Comparison of ENCODE assay signal across 8 mouse cellular contexts in the genomic region with DNA sequence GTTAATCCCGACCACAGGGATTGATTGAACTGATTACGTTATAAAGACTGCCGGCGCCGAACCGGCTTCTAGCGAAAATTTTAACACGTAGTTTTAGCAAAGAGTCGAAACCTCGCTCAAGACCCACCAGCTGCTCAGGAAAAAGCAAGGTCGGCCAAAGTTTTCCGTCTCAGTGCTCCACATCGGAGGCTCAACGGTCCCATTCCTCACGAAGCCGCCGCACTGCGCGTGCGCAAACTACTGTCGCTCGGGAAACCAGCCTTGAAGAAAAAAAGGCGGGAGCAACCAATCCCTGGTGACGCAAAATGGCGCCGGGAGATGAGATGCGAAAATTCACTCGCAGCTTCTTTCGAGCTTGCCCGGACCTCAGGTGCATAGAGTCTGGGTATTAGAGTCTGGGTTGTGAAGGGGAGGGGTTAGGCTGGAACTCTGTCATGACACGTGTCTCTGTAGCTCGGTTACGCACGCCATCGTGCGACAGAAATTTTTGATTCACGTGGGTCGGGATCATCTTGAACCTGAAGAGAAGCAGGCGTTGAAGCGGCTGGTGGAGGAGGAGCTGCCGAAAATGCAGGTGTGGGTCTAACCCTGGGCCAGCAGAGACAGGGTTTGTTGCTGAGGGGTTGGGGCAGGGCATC. TPM values are rescaled to one million over a fixed set of nuclear protein-coding genes. Genes with fewer than 3 reads are reported as not detected.
A peak's percentile ranks its signal among the peaks of the same experiment; 100 is the strongest.
DNase-seq lines count a peak whose midpoint lies in the region; ATAC-seq lines count a peak whose summit lies in the region.

Gene Ino80e, minus strand, starts transcription at position 231 of the 638 bp plus-strand sequence.

- peak; percentile 96 for DNase-seq in R1 (ENCODE audit: low read depth, low spot score)
- DNase-seq in cerebellum, postnatal 25 days = peak; percentile 96 to 97
- peak; percentile 96 for DNase-seq in frontal cortex, postnatal 36 days (ENCODE audit: low spot score in 2 of 2)
- DNase-seq in left cerebral cortex, adult 11 months (ENCODE audit: low spot score) = peak; percentile 87
- DNase-seq in lung, postnatal 4 days = peak; percentile 93 to 94
- peak; percentile 95 for DNase-seq in retina, postnatal 7 days (ENCODE audit: low read depth, low spot score)
- DNase-seq in urinary bladder, adult 2 months (ENCODE audit: low spot score) = peak; percentile 80

- peak within 1 kb of the TSS; percentile 58 for H3K9ac ChIP-seq in hindbrain, embryonic 15.5 days

- H3K36me3 ChIP-seq in hindbrain, embryonic 15.5 days = peaks cover 38% of the 10 kb centered on the region

- peak within 1 kb of the TSS; percentile 86 for H3K4me2 ChIP-seq in hindbrain, embryonic 15.5 days

- under 1% methylated on average over 41 of the region's 41 CpGs for WGBS in hindbrain, embryonic 15.5 days

- H3K4me3 ChIP-seq in hindbrain, embryonic 15.5 days = peak within 1 kb of the TSS; percentile 81

- peak; percentile 74 for ATAC-seq in hindbrain, embryonic 15.5 days (ENCODE audit: low FRiP score, low read depth)

- H3K4me1 ChIP-seq in hindbrain, embryonic 15.5 days (replicated peaks) = peaks cover 30% of the 10 kb centered on the region

- H3K27ac ChIP-seq in hindbrain, embryonic 15.5 days (replicated peaks) = peak within 1 kb of the TSS; percentile 91

- no peaks in the 10 kb centered on the region for H3K9me3 ChIP-seq in hindbrain, embryonic 15.5 days

- H3K27me3 ChIP-seq in hindbrain, embryonic 15.5 days = no peaks in the 10 kb centered on the region

RNA-seq across cellular contexts. Expression of gene Ino80e, which starts in this region (rescaled TPM):
- polyA plus RNA-seq in hindbrain, embryonic 15.5 days (2015; fragmentation: Nextera tagmentation; extraction: Ambion mirVana) = 91.5 and 94.6 TPM in 2 replicates
- polyA plus RNA-seq in urinary bladder, adult 2 months (2012; rRNA removed) = 42.3 and 46.0 TPM in 2 replicates

Comparison
In these comparisons a context has a peak if more than half of its experiments do, and no peak if none do; other contexts are left out.
1. Peak in every context shown above with its lines: DNase-seq, ATAC-seq, H3K4me3 ChIP-seq and H3K27ac ChIP-seq.